Mouse (Mus musculus): Measurements from ENCODE around the gene Cmtm3.
A peak's percentile ranks its signal among the peaks of the same experiment; 100 is the strongest.

Gene Cmtm3

GRCm38 (mm10) chr8:104383977-104384376, 44.8 kb downstream of the Cmtm3 start:
- peak; percentile 35 to 59 for DNase-seq

GRCm38 (mm10) chr8:104386693-104387092, 47.5 kb downstream of the Cmtm3 start:
- DNase-seq, result no peak

- DNase-seq, result no peak
These were observed 48.3 kb downstream of the Cmtm3 start for GRCm38 (mm10) chr8:104387501-104387900.

GRCm38 (mm10) chr8:104387980-104388379, 48.8 kb downstream of the Cmtm3 start:
- peak; percentile 35 to 51 for DNase-seq

- no peak for DNase-seq
These were observed 51.0 kb downstream of the Cmtm3 start for GRCm38 (mm10) chr8:104390245-104390644.

GRCm38 (mm10) chr8:104393139-104393538, 53.9 kb downstream of the Cmtm3 start:
- no peak for DNase-seq

GRCm38 (mm10) chr8:104393767-104394166, 54.6 kb downstream of the Cmtm3 start:
- DNase-seq, result peak; percentile 41 to 69

- DNase-seq, result peak; percentile 53 to 73
These were observed 55.8 kb downstream of the Cmtm3 start for GRCm38 (mm10) chr8:104394801-104395702.

- peak; percentile 72 to 80 for DNase-seq
These were observed 56.6 kb downstream of the Cmtm3 start, which contains the start of gene Cmtm4 for GRCm38 (mm10) chr8:104395703-104396357. Gene Cmtm4 (minus strand): TSS chr8:104395807.
